Mouse (Mus musculus) heart, postnatal 0 days (tissue): ENCODE results near the gene Map2k2. TPM values are rescaled to one million over a fixed set of nuclear protein-coding genes. Genes with fewer than 3 reads are reported as not detected.
A peak's percentile ranks its signal among the peaks of the same experiment; 100 is the strongest.

ENCODE experiments used
- ATAC-seq: fragments of 200-750 bp; cut with Nextera tagmentation; 2 replicates; pipeline ENCODE4 v1.8.0; 2017; ENCODE audit warnings: low read depth, moderate number of reproducible peaks, moderate library complexity; ENCODE audit not compliant: insufficient read depth
- DNase-seq: peaks from one replicate; pipeline ENCODE4 v3.0.0-alpha.2; 2016; ENCODE audit warnings: low spot score
- H3K27ac ChIP-seq: fragments of 300-500 bp; sonication (generic); 2 replicates; pipeline ENCODE4 v1.5.1; 2014; ENCODE audit warnings: low read depth, mild to moderate bottlenecking
- H3K27me3 ChIP-seq: fragments of 300-500 bp; sonication (generic); 2 replicates; pipeline ENCODE4 v1.6.1; 2014; ENCODE audit warnings: low read length, mixed read lengths; ENCODE audit not compliant: control insufficient read depth, insufficient read depth
- H3K36me3 ChIP-seq: fragments of 300-500 bp; sonication (generic); replicated peaks from 2 replicates; pipeline ENCODE4 v1.6.1; 2014; ENCODE audit warnings: low read length, mixed read lengths; ENCODE audit not compliant: control insufficient read depth, insufficient read depth
- H3K4me1 ChIP-seq: fragments of 300-500 bp; sonication (generic); 2 replicates; pipeline ENCODE4 v1.6.1; 2014; ENCODE audit warnings: antibody characterized with exemption; ENCODE audit not compliant: control insufficient read depth, insufficient read depth
- H3K4me2 ChIP-seq: fragments of 300-500 bp; sonication (generic); 2 replicates; pipeline ENCODE4 v1.6.1; 2014; ENCODE audit warnings: low read depth, mild to moderate bottlenecking, low read length, moderate library complexity
- H3K4me3 ChIP-seq: fragments of 300-500 bp; sonication (generic); 2 replicates; pipeline ENCODE4 v1.5.1; 2014; ENCODE audit warnings: low read depth, low read length
- H3K9ac ChIP-seq: fragments of 300-500 bp; sonication (generic); replicated peaks from 2 replicates; pipeline ENCODE4 v1.6.1; 2014; ENCODE audit warnings: low read depth, low read length, mixed read lengths
- H3K9me3 ChIP-seq: fragments of 300-500 bp; sonication (generic); replicated peaks from 2 replicates; pipeline ENCODE4 v1.6.1; 2016; ENCODE audit warnings: low read length; ENCODE audit not compliant: control insufficient read depth
- CTCF ChIP-seq: IDR thresholded peaks from 2 replicates; pipeline ENCODE4 v1.5.1; 2016; ENCODE audit warnings: antibody characterized with exemption, control low read depth, low read depth
- EP300 ChIP-seq: IDR thresholded peaks from 2 replicates; pipeline ENCODE4 v1.6.1; 2016; ENCODE audit warnings: antibody characterized with exemption, low read depth
- WGBS: fragments of 180-500 bp; shearing (Covaris S2); extraction: QIAGEN DNeasy Blood & Tissue Kit; methylation state at CpG from one replicate; pipeline ENCODE4 v1.1.7; 2014; 5-methylcytosine and 5-hydroxymethylcytosine counted together
- polyA plus RNA-seq: library from polyadenylated mRNA; unstranded; fragments of >200 nt; fragmentation: Nextera tagmentation; extraction: Ambion mirVana; gene quantifications from 2 replicates; pipeline ENCODE4 v1.2.1, GENCODE M21; 2015
- total RNA-seq: library from RNA; depleted of rRNA; stranded (reverse); fragments of >200 nt; gene quantifications from 2 replicates; pipeline ENCODE4 v1.2.3, GENCODE M21; 2014; ENCODE audit warnings: low replicate concordance

The Map2k2 gene
- total and polyA plus RNA-seq, 2 experiments from 2014 or later: 133 to 208 TPM

DNA sequence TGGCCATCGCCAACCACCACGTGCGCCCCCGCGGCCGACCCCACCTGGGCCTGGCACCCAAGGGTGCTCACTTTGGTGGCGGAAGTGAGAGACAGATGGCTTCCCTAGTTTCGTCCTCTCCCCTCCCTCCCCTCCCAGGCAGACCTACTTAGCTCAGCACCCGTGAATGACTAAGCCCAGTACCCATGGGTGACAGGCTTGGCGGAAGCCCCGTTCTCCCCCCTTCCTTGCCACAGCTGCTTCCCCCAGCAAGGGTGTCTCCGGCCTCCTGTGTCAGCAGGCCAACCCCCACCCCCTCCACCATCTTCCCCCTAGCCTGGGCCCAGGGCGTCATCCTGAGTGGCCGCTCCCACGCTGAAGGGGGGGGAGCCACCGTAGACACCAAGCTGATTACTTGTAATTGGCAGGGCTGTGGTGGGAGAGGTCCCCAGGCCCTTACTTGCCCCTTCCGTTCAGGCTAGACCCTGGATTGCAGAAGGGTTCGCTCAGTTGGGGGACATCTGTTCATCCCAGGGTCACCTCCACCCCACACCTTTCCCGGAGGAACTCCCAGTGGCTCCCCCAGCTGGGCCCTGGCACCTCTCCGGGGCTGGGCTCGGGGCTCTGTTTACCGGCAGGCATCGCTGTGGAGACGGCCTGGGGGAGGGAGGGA, 32.5 kb downstream of the Map2k2 start:
- TF ChIP-seq CTCF: no peak
- peak; percentile 38; the same call in 1 of the 2 replicates for TF ChIP-seq EP300
- H3K27ac ChIP-seq: peak overlapping the region; percentile 92
- no peaks in the 10 kb centered on the region for H3K27me3 ChIP-seq
- peak; percentile 54 for DNase-seq
- 0 out of 2 replicates have a peak, but pooled peaks cover 3% of the 10 kb centered on the region for H3K36me3 ChIP-seq
- H3K9ac ChIP-seq: peak overlapping the region; percentile 80
- 2% methylated on average over 19 of the region's 24 CpGs for WGBS
- ATAC-seq: peak; percentile 1; the same call in 1 of the 2 replicates
- no peaks in the 10 kb centered on the region for H3K9me3 ChIP-seq
- H3K4me1 ChIP-seq: peaks cover 55% of the 10 kb centered on the region
- peak overlapping the region; percentile 74 for H3K4me3 ChIP-seq
- peak overlapping the region; percentile 92 for H3K4me2 ChIP-seq

- 50% methylated on average over 11 of the region's 11 CpGs for WGBS
- no peak for ATAC-seq
- Histone ChIP-seq H3K9ac (peak overlapping the region; percentile 80), H3K4me3 (peak overlapping the region; percentile 74), H3K36me3 (peaks cover 9% of the 10 kb centered on the region), H3K27me3 (no peaks in the 10 kb centered on the region), H3K27ac (peak overlapping the region; percentile 92), H3K9me3 (no peaks in the 10 kb centered on the region), H3K4me1 (peaks cover 55% of the 10 kb centered on the region), H3K4me2 (peak overlapping the region; percentile 92)
- peak; percentile 17 for DNase-seq
- no peak for TF ChIP-seq CTCF
- no peak for TF ChIP-seq EP300
Observed at GRCm38 (mm10) chr10:81138821-81139528, 33.3 kb downstream of the Map2k2 start.

DNA sequence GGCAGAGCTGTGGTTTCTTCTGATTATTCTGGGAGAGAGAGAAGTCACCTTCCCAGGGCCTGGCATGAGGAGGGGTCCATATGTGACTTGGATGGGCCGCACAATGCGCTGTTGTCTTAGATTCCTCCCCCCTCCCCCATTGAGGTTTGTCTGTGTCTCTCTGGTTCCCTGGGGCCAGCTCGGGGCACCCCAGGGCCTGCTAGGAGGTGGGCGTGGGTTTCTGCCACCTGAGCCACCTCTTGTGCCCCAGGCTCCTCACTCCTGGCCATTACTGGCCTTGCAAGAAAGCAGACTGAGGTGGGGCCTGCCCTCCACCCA, 33.8 kb downstream of the Map2k2 start:
- Histone ChIP-seq H3K36me3 (peaks cover 14% of the 10 kb centered on the region), H3K27me3 (no peaks in the 10 kb centered on the region), H3K27ac (peak overlapping the region; percentile 92; the same call in 1 of the 2 replicates), H3K9me3 (no peaks in the 10 kb centered on the region), H3K4me1 (peaks cover 55% of the 10 kb centered on the region), H3K9ac (peak overlapping the region; percentile 80), H3K4me3 (peak overlapping the region; percentile 74), H3K4me2 (peak overlapping the region; percentile 92)
- 83% methylated on average over 4 of the region's 4 CpGs for WGBS
- ATAC-seq: no peak
- DNase-seq: no peak
- no peak for TF ChIP-seq CTCF
- no peak for TF ChIP-seq EP300

DNA sequence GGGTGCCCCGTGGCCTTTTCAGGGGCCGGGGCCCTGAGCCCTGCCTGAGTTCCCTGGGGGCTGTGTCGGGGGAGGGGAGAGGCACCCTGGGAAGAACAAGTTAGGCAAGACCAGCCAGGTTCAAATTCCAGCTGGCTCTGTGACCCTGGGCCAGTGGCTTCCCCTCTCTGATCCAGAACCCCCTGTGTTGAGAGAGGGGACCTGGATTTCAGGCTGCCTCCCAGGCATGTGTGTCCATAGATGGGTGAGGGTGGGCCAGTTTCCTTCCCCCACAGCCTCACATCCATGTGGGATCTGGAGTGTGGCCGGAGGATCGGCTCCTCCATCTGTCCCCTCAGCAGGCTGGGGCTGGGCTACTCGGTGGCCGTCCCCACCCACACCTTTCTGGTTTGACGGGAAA, 34.3 kb downstream of the Map2k2 start:
- ATAC-seq (no peak), DNase-seq (no peak)
- Histone ChIP-seq H3K36me3 (peaks cover 19% of the 10 kb centered on the region), H3K9me3 (no peaks in the 10 kb centered on the region), H3K4me3 (peak overlapping the region; percentile 74), H3K9ac (peak overlapping the region; percentile 80), H3K27me3 (no peaks in the 10 kb centered on the region), H3K27ac (peak overlapping the region; percentile 92), H3K4me1 (peaks cover 53% of the 10 kb centered on the region), H3K4me2 (peak overlapping the region; percentile 92)
- TF ChIP-seq CTCF: no peak
- no peak for TF ChIP-seq EP300
- WGBS: 39% methylated on average over 8 of the region's 8 CpGs

DNA sequence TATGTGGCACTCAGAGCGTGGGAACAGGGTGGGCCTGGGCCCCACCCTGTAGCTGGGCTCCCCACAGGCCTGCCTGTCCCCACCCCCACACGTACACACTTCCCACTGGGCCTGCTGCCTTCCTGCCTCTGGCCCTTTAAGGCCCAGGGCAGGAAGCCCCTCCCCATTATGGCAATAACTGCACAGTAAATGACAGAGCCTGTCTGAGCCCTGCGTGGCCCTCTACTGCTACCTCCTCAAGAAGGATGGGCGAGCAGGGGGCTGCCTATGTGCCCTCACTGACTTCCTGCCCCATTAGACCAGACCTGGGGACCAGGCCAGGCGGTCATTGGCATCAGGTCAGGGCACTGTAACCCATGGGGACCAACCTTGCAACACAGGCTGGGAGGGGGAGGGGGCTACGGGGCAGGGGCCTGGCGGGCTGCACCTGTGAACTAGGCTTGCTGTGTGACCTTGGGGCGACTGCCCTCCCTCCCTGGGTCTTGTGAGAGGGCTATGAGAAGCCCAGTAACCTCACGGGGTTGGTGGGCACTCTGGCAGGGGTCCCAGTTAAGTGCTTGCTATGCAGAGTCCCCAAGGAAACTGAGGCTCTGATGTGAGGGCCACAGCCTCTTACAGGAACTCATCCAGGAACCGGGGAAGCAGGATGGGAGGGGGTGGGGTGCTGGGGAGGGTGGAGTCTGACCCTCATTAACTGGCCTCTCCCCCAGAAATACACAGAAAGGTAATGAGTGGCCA, 35.2 kb downstream of the Map2k2 start:
- TF ChIP-seq CTCF (no peak), EP300 (no peak)
- peak overlapping the region; percentile 92 for H3K4me2 ChIP-seq
- H3K9me3 ChIP-seq: no peaks in the 10 kb centered on the region
- H3K36me3 ChIP-seq: peaks cover 28% of the 10 kb centered on the region
- peak overlapping the region; percentile 50 for H3K9ac ChIP-seq
- peaks cover 47% of the 10 kb centered on the region for H3K4me1 ChIP-seq
- WGBS: 32% methylated on average over 10 of the region's 10 CpGs
- DNase-seq: peak; percentile 30
- H3K27ac ChIP-seq: peak overlapping the region; percentile 92
- H3K4me3 ChIP-seq: peak overlapping the region; percentile 74
- ATAC-seq: no peak
- no peaks in the 10 kb centered on the region for H3K27me3 ChIP-seq
